In genomic region chr4:156070276-156070675, GRCm38 (mm10) we compare ENCODE assay signal across 12 mouse cellular contexts. TPM values are rescaled to one million over a fixed set of nuclear protein-coding genes. Genes with fewer than 3 reads are reported as not detected.
A peak's percentile ranks its signal among the peaks of the same experiment; 100 is the strongest.
DNase-seq lines count a peak whose midpoint lies in the region; ATAC-seq and TF ChIP-seq lines count a peak whose summit lies in the region.
"Had no signal": no experiment of that assay in that cellular context is flagged by ENCODE, and none has a peak within 500 bp of the region (broad histone marks: within the 10 kb centered on the region; RNA-seq: fewer than 3 reads in every experiment).

No protein-coding gene starts in this region.

- no peaks in the 10 kb centered on the region for H3K27me3 ChIP-seq in liver, embryonic 16.5 days (ENCODE audit: control insufficient read depth, insufficient read depth, low read depth, low read length)
- no peaks in the 10 kb centered on the region; the same call in 1 of the 2 replicates for H3K27me3 ChIP-seq in liver, embryonic 12.5 days (replicated peaks)
- H3K27me3 ChIP-seq in forebrain, embryonic 11.5 days (ENCODE audit: control insufficient read depth, insufficient read depth, low read length): no peaks in the 10 kb centered on the region
- H3K27me3 ChIP-seq in neural tube, embryonic 14.5 days (ENCODE audit: control insufficient read depth, insufficient read depth, low read length): no peaks in the 10 kb centered on the region
- H3K27me3 ChIP-seq: liver, embryonic 13.5 days had no signal

- no peaks in the 10 kb centered on the region for H3K9me3 ChIP-seq in liver, embryonic 16.5 days (replicated peaks; ENCODE audit: control insufficient read depth, low read length)
- H3K9me3 ChIP-seq in liver, embryonic 12.5 days (replicated peaks): no peaks in the 10 kb centered on the region
- H3K9me3 ChIP-seq in ES-E14 (ENCODE audit: control insufficient read depth, insufficient read depth, low read depth, low read length): no peaks in the 10 kb centered on the region
- no peaks in the 10 kb centered on the region for H3K9me3 ChIP-seq in forebrain, embryonic 11.5 days (ENCODE audit: control insufficient read depth, low read length)
- no peaks in the 10 kb centered on the region for H3K9me3 ChIP-seq in neural tube, embryonic 14.5 days (ENCODE audit: control insufficient read depth, low read length)
- H3K9me3 ChIP-seq: liver, embryonic 13.5 days had no signal

- no peak overlapping the region for H3K27ac ChIP-seq in liver, embryonic 16.5 days (ENCODE audit: low read length)
- H3K27ac ChIP-seq in liver, embryonic 12.5 days: no peak overlapping the region
- H3K27ac ChIP-seq in ES-E14 (ENCODE audit: insufficient read depth, low read depth, low read length, poor library complexity, severe bottlenecking): no peak overlapping the region; the same call in 1 of the 2 replicates
- peak overlapping the region; percentile 58 for H3K27ac ChIP-seq in forebrain, embryonic 11.5 days (ENCODE audit: low read depth, low read length)
- peak overlapping the region; percentile 7; the same call in 1 of the 2 replicates for H3K27ac ChIP-seq in neural tube, embryonic 14.5 days (ENCODE audit: low read depth, low read length)
- H3K27ac ChIP-seq: liver, embryonic 13.5 days had no signal

- H3K4me1 ChIP-seq in liver, embryonic 16.5 days (ENCODE audit: control insufficient read depth, low read depth, low read length): no peaks in the 10 kb centered on the region
- 0 out of 2 replicates have a peak, but pooled peaks cover 4% of the 10 kb centered on the region for H3K4me1 ChIP-seq in liver, embryonic 12.5 days
- H3K4me1 ChIP-seq in ES-E14 (ENCODE audit: control insufficient read depth in 2 of 2, insufficient read depth in 2 of 2, low read length in 2 of 2, poor library complexity in 1 of 2): peaks cover 18 to 23% of the 10 kb centered on the region in 2 experiments; a peak in 3 of 4 replicates
- peaks cover 5% of the 10 kb centered on the region; the same call in 1 of the 2 replicates for H3K4me1 ChIP-seq in forebrain, embryonic 11.5 days (replicated peaks; ENCODE audit: control insufficient read depth, insufficient read depth, low read length)
- 0 out of 2 replicates have a peak, but pooled peaks cover 5% of the 10 kb centered on the region for H3K4me1 ChIP-seq in neural tube, embryonic 14.5 days (ENCODE audit: control insufficient read depth, insufficient read depth, low read length)
- H3K4me1 ChIP-seq: liver, embryonic 13.5 days had no signal

- no peaks in the 10 kb centered on the region for H3K36me3 ChIP-seq in liver, embryonic 16.5 days (ENCODE audit: control insufficient read depth, insufficient read depth)
- H3K36me3 ChIP-seq in liver, embryonic 12.5 days: no peaks in the 10 kb centered on the region
- H3K36me3 ChIP-seq in ES-E14 (ENCODE audit: control insufficient read depth, insufficient read depth, low read length, poor library complexity, severe bottlenecking): no peaks in the 10 kb centered on the region
- H3K36me3 ChIP-seq in forebrain, embryonic 11.5 days (ENCODE audit: control insufficient read depth, insufficient read depth, low read length): no peaks in the 10 kb centered on the region
- H3K36me3 ChIP-seq in neural tube, embryonic 14.5 days (ENCODE audit: control insufficient read depth, insufficient read depth, low read length): no peaks in the 10 kb centered on the region
- H3K36me3 ChIP-seq: liver, embryonic 13.5 days had no signal

- H3K4me3 ChIP-seq in liver, embryonic 16.5 days (ENCODE audit: low read depth, low read length): no peak overlapping the region
- H3K4me3 ChIP-seq in liver, embryonic 12.5 days: no peak overlapping the region
- H3K4me3 ChIP-seq in ES-E14 (ENCODE audit: insufficient read depth in 1 of 2, low read depth in 1 of 2, low read length in 2 of 2, poor library complexity in 1 of 2, severe bottlenecking in 1 of 2): peak overlapping the region in 1 of 2 experiments; percentile 20; a peak in 1 of 4 replicates
- no peak overlapping the region for H3K4me3 ChIP-seq in forebrain, embryonic 11.5 days (ENCODE audit: low read depth, low read length)
- no peak overlapping the region for H3K4me3 ChIP-seq in neural tube, embryonic 14.5 days (ENCODE audit: low read depth, low read length)
- H3K4me3 ChIP-seq: liver, embryonic 13.5 days had no signal

- ATAC-seq in liver, embryonic 16.5 days (ENCODE audit: low read depth): peak; percentile 32; the same call in 1 of the 2 replicates
- no peak for ATAC-seq in liver, embryonic 12.5 days
- peak; percentile 24 for ATAC-seq in forebrain, embryonic 11.5 days (replicated peaks; ENCODE audit: low FRiP score)
- ATAC-seq in neural tube, embryonic 14.5 days (ENCODE audit: low read depth): no peak

- H3K9ac ChIP-seq in liver, embryonic 16.5 days (ENCODE audit: low read depth, low read length): no peak overlapping the region
- H3K9ac ChIP-seq in liver, embryonic 12.5 days: no peak overlapping the region
- H3K9ac ChIP-seq in ES-E14 (ENCODE audit: insufficient read depth, low read depth, low read length, poor library complexity, severe bottlenecking): 0 out of 2 replicates have a peak overlapping the region, but pooled peaks have one; percentile 14
- H3K9ac ChIP-seq in forebrain, embryonic 11.5 days (ENCODE audit: low read length): no peak overlapping the region
- H3K9ac ChIP-seq in neural tube, embryonic 14.5 days (replicated peaks; ENCODE audit: low read depth, low read length): no peak overlapping the region
- H3K9ac ChIP-seq: liver, embryonic 13.5 days had no signal

- WGBS in liver, embryonic 16.5 days (ENCODE audit: insufficient replicate concordance): 38% methylated on average over 6 of the region's 6 CpGs
- WGBS in liver, embryonic 12.5 days (ENCODE audit: insufficient replicate concordance): 47% methylated on average over 6 of the region's 6 CpGs
- WGBS in forebrain, embryonic 11.5 days: 34% methylated on average over 6 of the region's 6 CpGs
- WGBS in neural tube, embryonic 14.5 days: 40% methylated on average over 6 of the region's 6 CpGs

- no peak overlapping the region for H3K4me2 ChIP-seq in liver, embryonic 16.5 days (ENCODE audit: low read depth, low read length)
- H3K4me2 ChIP-seq in liver, embryonic 12.5 days: no peak overlapping the region
- H3K4me2 ChIP-seq in forebrain, embryonic 11.5 days (ENCODE audit: low read depth, low read length, severe bottlenecking): no peak overlapping the region
- no peak overlapping the region for H3K4me2 ChIP-seq in neural tube, embryonic 14.5 days (ENCODE audit: low read depth, low read length)
- H3K4me2 ChIP-seq: liver, embryonic 13.5 days had no signal

- no peak for DNase-seq in ES-E14 (ENCODE audit: low read depth, low spot score)
- DNase-seq in forebrain, embryonic 11.5 days (ENCODE audit: low spot score): no peak
- no peak for DNase-seq in layer of hippocampus, adult 11-12 months (ENCODE audit: low spot score)
- DNase-seq in gastrocnemius, adult 18-20 months (ENCODE audit: low spot score): no peak
- DNase-seq in embryo, embryonic 11 days: no peak
- DNase-seq: cerebellum, postnatal 10 days; kidney, adult 11 months; liver, embryonic 13.5 days had no signal

- in situ Hi-C loops in ES-E14 (cut with MboI; ENCODE audit: low sequenced_read_pairs in 2 of 2, unreplicated experiment in 2 of 2): no loop called here

TF ChIP-seq in ES-E14, 5 proteins besides CTCF, POLR2A, EP300 and RAD21:
- TF ChIP-seq ZC3H11A (IDR thresholded peaks at IDR 0.05; ENCODE audit: borderline replicate concordance, low read depth, low read length) (no peak), MAFK (IDR thresholded peaks at IDR 0.05; ENCODE audit: insufficient read depth, low read depth, low read length) (no peak), HCFC1 (IDR thresholded peaks at IDR 0.05; ENCODE audit: borderline replicate concordance, insufficient read depth, low read length) (no peak), ZNF384 (IDR thresholded peaks at IDR 0.05; ENCODE audit: low read depth, low read length) (no peak), CHD2 (IDR thresholded peaks at IDR 0.05; ENCODE audit: low read depth, low read length) (no peak)

RNA-seq across cellular contexts. Expression of gene Ttll10, which starts 11.1 kb away (rescaled TPM):
- polyA plus RNA-seq in liver, embryonic 16.5 days (2015; fragmentation: Nextera tagmentation; extraction: Ambion mirVana): 0.29 and 0.33 TPM in 2 replicates
- polyA plus RNA-seq in liver, embryonic 12.5 days (2016; fragmentation: Nextera tagmentation; extraction: Ambion mirVana): 0.07 and 0.15 TPM in 2 replicates
- 0.22 and 0.37 TPM in 2 replicates for total RNA-seq in ES-E14 (2012; rRNA removed)
- polyA plus RNA-seq in forebrain, embryonic 11.5 days (2014; fragmentation: Nextera tagmentation; extraction: Ambion mirVana): 0.23 and 0.33 TPM in 2 replicates
- not detected in 2 replicates for polyA plus RNA-seq in neural tube, embryonic 14.5 days (2014; fragmentation: Nextera tagmentation; extraction: Ambion mirVana)
- total RNA-seq in gastrocnemius, adult 18-20 months (2021): not detected
- polyA plus RNA-seq: neural tube, embryonic 11.5 days had no signal

RNA-seq across cellular contexts. Expression of gene 9430015G10Rik, which starts 39.5 kb away (rescaled TPM):
- polyA plus RNA-seq in liver, embryonic 16.5 days (2015; fragmentation: Nextera tagmentation; extraction: Ambion mirVana): 11.4 and 13.4 TPM in 2 replicates
- 19.6 and 20.3 TPM in 2 replicates for polyA plus RNA-seq in liver, embryonic 12.5 days (2016; fragmentation: Nextera tagmentation; extraction: Ambion mirVana)
- 83.4 and 131 TPM in 2 replicates for total RNA-seq in ES-E14 (2012; rRNA removed)
- polyA plus RNA-seq in forebrain, embryonic 11.5 days (2014; fragmentation: Nextera tagmentation; extraction: Ambion mirVana): 83.6 and 84.0 TPM in 2 replicates
- 32.1 and 32.4 TPM in 2 replicates for polyA plus RNA-seq in neural tube, embryonic 14.5 days (2014; fragmentation: Nextera tagmentation; extraction: Ambion mirVana)
- 1 to 10 TPM; 2.1 to 3.1 TPM for total RNA-seq in gastrocnemius, adult 18-20 months (2021)

RNA-seq across cellular contexts. Expression of gene Tnfrsf18, which starts 44.3 kb away (rescaled TPM):
- 0.58 and 0.68 TPM in 2 replicates for polyA plus RNA-seq in liver, embryonic 16.5 days (2015; fragmentation: Nextera tagmentation; extraction: Ambion mirVana)
- 0.77 and 0.99 TPM in 2 replicates for polyA plus RNA-seq in liver, embryonic 12.5 days (2016; fragmentation: Nextera tagmentation; extraction: Ambion mirVana)
- total RNA-seq in ES-E14 (2012; rRNA removed): 0.62 and 1.1 TPM in 2 replicates
- 1.1 and 1.9 TPM in 2 replicates for polyA plus RNA-seq in forebrain, embryonic 11.5 days (2014; fragmentation: Nextera tagmentation; extraction: Ambion mirVana)
- polyA plus RNA-seq in neural tube, embryonic 14.5 days (2014; fragmentation: Nextera tagmentation; extraction: Ambion mirVana): 1.5 and 2.7 TPM in 2 replicates
- not detected for total RNA-seq in gastrocnemius, adult 18-20 months (2021)

RNA-seq across cellular contexts. Expression of gene Tnfrsf4, which starts 56.6 kb away (rescaled TPM):
- 0.22 and 0.37 TPM in 2 replicates for polyA plus RNA-seq in liver, embryonic 16.5 days (2015; fragmentation: Nextera tagmentation; extraction: Ambion mirVana)
- polyA plus RNA-seq in liver, embryonic 12.5 days (2016; fragmentation: Nextera tagmentation; extraction: Ambion mirVana): 0.39 and 0.60 TPM in 2 replicates
- total RNA-seq in ES-E14 (2012; rRNA removed): 2.4 and 2.6 TPM in 2 replicates
- polyA plus RNA-seq in forebrain, embryonic 11.5 days (2014; fragmentation: Nextera tagmentation; extraction: Ambion mirVana): 0.53 and 0.75 TPM in 2 replicates
- polyA plus RNA-seq in neural tube, embryonic 14.5 days (2014; fragmentation: Nextera tagmentation; extraction: Ambion mirVana): 0.20 and 0.70 TPM in 2 replicates
- 1 to 10 TPM; 1.2 to 1.3 TPM for total RNA-seq in gastrocnemius, adult 18-20 months (2021)

Comparison
In these comparisons a context has a peak if more than half of its experiments do, and no peak if none do; other contexts are left out.
1. ATAC-seq: peak in liver, embryonic 16.5 days (single experiment) and forebrain, embryonic 11.5 days (single experiment); none in liver, embryonic 12.5 days (single experiment) and neural tube, embryonic 14.5 days (single experiment).
2. H3K27ac ChIP-seq: peak in forebrain, embryonic 11.5 days (single experiment) and neural tube, embryonic 14.5 days (single experiment); none in liver, embryonic 16.5 days (single experiment), liver, embryonic 12.5 days (single experiment) and ES-E14 (single experiment).